Mouse (Mus musculus): ENCODE measurements around the gene Gabbr2.

Gabbr2 gene

DNA sequence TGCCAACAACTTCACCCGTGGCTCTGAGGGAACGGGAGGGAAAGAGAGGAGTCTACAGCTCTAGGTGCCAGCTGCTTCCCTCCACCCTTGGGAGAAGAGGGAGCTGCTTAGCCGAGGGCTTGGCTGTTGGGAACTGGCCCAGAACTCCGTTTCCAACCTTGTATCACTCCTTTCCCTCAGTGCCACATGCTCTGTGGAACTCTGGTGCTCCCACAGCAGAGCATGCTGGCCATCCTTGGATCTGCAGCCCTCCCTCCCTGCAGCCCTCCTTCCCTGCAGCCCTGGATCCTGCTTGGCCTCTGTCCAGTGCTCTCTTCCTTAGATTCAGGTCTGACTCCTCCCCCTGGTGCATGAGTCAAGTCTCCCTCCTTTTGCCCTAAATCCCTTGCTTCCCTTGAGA, 176.7 kb downstream of the Gabbr2 start:
- DNase-seq (ENCODE audit: low spot score): peak; percentile 20

DNA sequence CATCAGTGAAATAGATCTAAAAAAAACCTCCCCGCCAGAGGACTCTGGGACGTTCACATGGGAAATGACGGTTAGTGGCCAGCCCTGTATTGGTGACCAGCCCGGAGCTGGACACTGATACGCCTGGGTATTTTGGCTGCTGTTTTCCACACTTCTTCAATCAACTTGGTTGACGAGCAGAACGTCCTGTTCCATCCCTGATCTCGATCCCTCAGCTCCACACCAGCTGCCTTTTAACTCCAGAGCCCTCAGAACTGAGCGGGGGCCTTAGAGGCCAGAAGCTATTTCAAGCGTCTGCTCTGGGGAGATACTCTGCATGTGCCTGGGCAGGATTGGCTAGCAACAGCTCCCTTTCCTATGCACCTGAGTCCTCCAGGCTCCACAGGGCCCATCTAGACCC, 177.4 kb downstream of the Gabbr2 start:
- DNase-seq (ENCODE audit: low spot score): no peak

DNA sequence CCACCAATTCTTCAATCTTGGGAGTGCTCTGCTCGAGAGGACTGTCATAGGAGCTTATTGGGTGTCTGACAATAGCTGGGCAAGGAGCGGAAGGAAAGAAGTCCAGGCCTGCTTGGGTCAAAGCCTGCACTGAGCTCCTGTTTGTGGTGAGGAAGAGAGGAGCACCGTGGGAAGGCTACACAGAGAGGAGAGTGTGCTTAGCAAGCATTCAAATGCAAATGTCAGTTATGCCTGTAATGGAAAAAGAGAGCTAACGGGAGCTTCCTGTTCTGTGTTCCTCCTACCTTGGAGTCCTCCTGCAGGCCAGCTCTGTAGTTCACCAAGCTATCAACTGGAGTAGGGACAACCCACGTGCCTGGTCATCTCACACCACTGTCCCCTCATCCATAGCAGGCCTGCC, 180.5 kb downstream of the Gabbr2 start:
- no peak for DNase-seq (ENCODE audit: low spot score)

GRCm38 (mm10) chr4:46806876-46807275, 184.8 kb downstream of the Gabbr2 start:
- peak; percentile 29 for DNase-seq (ENCODE audit: low spot score)

DNA sequence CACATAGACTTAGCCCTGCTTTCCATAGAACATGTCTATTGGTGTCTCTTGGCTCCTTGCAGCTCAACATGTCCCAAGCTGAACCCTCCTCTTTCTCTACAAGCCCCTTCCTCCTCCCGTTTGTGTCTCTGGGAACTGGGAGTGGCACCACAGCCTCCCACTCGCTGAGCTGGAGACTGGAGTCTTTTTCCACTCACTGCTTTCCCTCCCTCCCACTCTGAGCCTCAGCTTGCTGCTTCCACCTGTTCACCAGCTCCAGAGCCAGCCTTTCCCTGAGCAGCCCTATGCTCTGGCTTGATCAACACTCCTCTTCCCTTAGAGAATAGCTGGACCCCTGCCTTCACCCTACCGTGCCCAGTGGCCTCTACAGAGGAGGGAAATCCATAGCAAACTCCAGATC, 185.8 kb downstream of the Gabbr2 start:
- DNase-seq (ENCODE audit: low spot score): no peak

DNA sequence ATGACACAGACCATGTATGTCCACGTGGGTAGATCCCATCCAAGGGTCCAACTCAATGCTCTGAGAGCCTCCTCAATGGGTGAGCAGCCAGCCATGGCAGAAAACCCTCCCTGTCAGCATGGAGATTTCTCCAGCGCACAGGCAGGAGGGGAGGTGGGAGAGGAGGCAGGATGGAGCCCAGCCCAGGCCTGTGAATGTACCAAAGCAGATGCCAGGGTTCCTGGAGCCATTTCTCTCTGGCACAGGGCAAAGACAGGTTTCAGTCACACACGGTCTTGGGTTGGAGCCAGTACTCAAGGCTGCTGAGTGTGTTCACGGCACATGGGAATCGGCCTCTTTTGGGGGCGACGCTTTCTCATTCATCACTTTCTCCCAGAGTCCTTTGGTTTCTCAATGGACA, 189.3 kb downstream of the Gabbr2 start:
- DNase-seq (ENCODE audit: low spot score): no peak

DNA sequence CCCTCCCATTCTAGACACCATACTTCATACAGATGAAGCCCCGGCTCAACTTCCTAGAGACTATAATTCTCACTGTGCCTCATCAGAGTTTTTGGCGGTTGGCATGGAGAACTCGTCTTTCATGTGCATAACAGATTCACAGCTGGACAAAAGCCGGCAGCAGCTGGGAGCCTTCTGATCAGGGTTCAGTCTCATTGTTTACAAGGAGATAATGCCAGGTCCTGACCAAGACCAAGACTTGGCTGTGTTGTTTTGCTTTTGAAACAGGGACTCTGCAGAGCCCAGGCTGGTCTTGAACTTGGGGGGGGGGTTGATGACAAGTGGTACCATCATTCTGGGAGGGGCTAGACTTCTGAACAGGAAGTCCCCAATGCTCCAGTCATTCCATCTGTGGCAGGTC, 191.8 kb downstream of the Gabbr2 start:
- no peak for DNase-seq (ENCODE audit: low spot score)

- DNase-seq (ENCODE audit: low spot score): no peak
These were observed 196.0 kb downstream of the Gabbr2 start for GRCm38 (mm10) chr4:46795707-46796106.

DNA sequence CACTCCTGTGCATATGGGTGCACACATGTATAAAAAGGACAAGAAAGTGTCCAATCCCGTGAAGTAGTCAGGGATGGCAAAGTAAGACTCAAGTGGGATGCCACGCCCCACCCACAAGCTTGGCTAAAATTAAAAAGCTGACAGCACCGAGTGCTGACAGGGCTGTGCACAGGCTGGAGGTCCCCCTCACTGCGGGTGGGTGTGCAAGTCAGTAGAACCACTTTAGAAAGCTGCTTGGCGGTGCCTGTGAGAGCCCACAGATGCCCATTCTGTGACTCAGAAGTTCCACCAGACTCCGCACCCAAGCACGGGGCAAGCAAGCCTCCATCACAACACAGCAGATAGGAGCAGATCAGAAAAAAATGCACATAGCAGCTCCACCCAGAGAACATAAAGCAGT, 197.1 kb downstream of the Gabbr2 start:
- no peak for DNase-seq (ENCODE audit: low spot score)

DNA sequence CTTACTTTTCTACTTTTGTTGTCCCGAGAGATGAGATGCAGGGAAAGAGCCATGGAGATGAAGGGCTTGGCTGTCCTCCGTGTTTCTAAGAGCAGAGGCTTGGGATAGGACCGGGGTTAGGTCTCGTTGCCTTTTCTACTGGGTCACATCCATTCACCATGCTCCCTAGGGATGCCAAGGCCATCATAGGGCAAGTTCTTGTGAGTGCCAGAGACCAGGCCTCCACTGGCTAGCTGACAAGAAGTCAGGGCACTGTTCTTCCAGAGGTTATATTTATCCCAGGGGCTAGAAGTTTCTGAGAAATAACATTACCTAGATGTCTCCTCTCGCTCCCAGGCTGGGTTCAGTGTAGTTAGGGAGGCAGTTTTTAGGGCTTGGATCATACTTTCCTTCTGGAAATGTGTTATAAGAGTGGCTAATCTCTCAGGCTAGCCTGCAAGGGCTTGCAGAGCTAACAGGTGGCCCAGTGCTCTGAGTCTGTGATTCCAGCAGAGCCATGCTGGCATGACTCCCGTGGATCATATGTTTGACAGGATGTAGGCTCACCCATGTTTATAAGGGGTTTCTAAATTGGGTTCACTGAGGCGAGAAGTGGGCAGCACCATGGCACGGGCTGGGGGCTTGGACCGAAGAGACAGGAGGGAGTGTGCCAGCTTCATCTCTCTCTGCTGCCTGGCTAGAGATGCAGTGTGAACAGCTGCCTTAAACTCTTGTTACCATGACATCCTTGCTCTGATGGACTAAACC, 199.2 kb downstream of the Gabbr2 start:
- DNase-seq (ENCODE audit: low spot score): no peak

DNA sequence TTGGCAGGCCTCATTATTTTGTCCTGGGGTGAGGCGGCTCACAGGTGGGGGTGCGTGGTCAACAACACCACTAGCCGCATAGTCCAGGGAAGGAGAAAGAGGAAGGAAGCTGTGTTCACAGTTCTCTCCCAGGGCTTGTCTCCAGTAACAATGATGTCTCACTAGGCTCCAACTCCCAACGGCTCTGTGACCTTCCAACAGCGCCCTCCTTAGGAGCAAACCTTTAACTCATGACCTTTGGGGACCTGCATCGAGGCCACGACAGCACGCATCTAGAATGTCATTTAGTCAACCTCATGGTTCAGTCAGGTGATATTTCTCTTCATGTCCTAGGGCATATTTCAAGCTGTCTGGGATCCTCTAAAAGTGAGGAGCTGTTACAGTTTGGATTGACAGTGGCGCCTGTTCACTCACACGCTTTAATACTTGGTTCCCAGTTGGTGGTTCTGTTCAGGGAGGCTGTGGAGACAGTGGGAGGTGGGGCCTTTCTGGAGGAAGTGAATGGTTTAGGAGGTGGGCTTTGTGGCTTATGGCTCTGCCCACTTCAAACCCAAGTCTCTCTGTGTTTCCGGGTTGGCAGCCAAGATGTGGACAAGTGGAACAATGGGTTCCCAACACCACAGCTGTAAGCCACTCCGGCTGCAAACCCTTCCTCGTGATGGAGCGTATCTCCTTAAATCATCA, 200.3 kb downstream of the Gabbr2 start:
- no peak for DNase-seq (ENCODE audit: low spot score)

DNA sequence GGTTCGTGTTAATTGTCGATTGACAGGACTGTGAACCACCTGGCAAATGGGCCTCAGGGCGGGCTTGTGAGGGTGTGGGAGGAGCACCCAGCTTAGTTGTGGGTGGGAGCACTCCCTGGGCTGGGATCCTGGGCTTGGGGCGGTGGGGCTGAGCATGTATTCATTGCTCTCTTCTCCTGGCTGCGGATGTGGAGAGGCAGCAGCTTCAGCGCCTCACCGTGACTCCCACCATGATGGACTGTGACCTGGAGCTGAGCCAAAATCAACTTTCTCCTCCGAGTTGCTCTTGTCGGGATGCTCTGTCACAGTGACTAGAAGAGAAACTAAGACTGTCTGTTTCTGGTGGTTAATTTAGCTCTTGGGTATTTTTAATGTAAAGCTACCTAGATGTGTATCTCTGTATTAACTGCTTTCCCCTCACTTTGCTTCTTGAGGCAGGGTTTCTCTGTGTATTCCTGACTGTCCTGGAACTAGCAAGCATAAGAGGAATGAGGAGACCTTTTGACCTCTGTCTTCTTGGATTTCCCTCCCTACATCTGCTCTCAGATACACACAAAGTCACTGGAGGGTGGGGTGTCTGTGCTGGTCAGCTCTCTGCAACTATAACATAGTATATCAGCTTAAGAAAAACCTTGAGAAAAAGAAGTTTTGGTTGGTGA, 200.9 kb downstream of the Gabbr2 start:
- no peak for DNase-seq (ENCODE audit: low spot score)

DNA sequence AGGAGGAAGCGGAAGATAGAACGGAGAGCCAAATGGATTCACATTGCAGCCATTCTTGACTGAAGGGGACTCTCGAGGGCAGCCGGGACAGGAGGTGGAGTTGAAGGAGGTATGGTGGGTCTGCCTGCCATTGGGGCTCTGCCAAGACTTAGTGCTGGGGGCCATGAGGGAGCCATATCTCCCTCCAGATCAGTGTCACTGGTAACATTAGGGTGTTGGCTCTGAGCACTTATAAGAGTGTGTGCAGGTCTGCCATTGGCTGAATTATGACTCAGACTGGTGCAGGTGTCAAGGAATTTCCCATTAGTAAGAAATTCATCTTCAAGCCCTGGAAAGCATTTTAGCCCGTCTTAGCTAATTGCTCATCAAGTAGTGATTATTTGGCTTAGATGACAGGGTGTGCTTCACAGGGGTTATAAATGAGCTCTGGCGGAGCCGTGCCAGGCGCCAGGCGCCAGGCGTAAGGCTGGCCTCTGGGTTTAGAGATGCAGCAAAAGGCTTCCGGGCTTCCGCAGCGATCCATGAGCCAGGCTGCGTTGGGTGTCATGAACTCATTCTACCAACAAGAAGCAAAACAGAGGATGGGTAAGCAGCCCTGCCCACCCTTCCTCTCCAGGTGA, 207.1 kb downstream of the Gabbr2 start:
- DNase-seq (ENCODE audit: low spot score): no peak

DNA sequence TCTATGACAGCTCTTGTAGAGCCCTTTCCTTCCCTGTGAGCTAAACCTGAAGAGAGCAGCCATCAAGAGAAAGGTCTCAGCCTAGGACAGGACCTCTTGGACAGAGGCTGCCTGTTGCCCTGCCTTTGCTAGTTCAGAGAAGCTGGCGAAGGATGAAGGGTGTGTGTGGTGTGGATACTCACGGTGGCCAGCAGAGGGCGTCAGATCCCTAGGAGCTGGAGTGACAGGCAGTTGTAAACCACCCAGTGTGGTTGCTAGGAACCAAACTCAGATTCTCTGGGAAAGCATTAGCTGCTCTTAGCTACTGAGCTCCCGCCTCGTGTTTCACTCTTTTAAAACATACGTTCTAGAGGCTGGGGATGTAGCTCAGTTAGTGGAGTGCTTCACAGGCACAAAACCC, 210.6 kb downstream of the Gabbr2 start:
- DNase-seq (ENCODE audit: low spot score): no peak

- no peak for DNase-seq (ENCODE audit: low spot score)
These were observed 215.7 kb downstream of the Gabbr2 start for GRCm38 (mm10) chr4:46775959-46776358.

DNA sequence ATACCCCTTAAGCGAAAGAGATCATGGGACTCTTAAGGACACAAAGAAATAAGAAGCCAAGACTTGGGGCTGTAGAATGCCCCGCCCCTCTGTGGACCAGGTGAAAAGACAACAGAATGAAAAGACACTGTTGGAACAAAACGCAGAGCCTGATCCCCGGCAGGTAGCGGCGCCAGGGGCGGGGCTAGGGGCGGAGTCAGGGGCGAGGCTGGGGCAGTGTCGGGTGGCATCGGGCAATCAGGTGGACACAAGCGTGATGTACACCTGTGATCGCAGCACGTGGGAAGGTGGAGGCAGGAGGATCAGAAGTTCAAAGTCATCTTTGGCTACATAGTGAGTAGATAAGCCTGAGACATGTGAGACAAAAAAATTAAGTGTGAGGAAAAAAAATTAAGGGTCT, 217.0 kb downstream of the Gabbr2 start:
- peak; percentile 28 for DNase-seq (ENCODE audit: low spot score)

DNA sequence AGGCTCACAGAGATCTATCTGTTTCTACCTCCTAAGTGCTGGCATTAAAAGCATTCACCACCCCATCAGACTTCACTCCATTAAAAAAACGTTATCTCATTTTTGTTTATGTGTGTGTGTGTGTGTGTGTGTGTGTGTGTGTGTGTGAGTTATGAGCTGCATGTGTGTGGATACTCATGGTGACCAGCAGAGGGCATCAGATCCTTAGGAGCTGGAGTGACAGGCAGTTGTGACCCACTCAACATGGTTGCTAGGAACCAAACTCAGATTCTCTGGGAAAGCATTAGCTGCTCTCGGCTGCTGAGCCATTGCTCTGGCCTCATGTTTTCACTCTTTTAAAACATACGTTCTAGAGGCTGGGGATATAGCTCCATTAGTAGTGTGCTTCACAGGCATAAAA, 218.4 kb downstream of the Gabbr2 start:
- DNase-seq (ENCODE audit: low spot score): no peak

DNA sequence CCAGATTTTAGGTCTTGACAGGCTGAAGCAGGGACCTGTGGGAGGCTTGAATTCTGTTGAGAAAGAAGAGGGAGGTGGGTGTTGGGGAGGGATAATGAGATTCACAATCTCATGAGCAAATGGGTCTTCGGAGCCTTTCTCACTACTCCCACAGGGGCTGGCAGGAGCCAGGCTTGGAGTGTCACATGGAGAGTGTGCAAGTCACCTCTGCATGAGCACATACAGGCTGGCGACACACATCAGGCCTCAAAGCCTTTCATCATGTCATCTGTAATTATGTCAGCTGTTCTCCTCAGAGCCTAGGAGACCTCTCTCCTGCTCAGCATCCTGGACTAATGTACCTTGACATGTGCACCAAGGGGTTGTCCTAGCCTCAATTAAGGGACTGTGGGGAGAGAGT, 219.1 kb downstream of the Gabbr2 start:
- no peak for DNase-seq (ENCODE audit: low spot score)

GRCm38 (mm10) chr4:46771116-46771515, 220.6 kb downstream of the Gabbr2 start:
- DNase-seq (ENCODE audit: low spot score): no peak

GRCm38 (mm10) chr4:46770635-46771034, 221.0 kb downstream of the Gabbr2 start:
- no peak for DNase-seq (ENCODE audit: low spot score)

GRCm38 (mm10) chr4:46770090-46770489, 221.6 kb downstream of the Gabbr2 start:
- DNase-seq (ENCODE audit: low spot score): no peak

DNA sequence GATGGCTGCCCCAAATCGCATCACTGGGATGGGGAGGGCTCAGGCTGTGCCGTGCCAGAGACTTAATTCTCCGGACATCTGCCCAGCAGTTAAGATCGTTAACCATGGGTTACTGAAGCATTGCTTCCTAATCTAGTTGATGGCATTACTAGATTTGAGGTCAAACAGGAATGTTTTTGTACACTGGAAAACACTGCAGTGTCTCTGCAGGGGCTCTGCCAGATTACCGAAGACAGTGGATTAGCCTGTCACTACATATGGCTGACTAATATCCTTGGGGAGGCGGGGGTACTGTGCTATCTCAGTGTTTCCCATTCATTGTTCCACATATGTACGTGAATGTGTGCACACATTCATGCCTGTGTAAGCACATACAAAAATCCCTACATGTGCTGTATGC, 225.3 kb downstream of the Gabbr2 start:
- no peak for DNase-seq (ENCODE audit: low spot score)

DNA sequence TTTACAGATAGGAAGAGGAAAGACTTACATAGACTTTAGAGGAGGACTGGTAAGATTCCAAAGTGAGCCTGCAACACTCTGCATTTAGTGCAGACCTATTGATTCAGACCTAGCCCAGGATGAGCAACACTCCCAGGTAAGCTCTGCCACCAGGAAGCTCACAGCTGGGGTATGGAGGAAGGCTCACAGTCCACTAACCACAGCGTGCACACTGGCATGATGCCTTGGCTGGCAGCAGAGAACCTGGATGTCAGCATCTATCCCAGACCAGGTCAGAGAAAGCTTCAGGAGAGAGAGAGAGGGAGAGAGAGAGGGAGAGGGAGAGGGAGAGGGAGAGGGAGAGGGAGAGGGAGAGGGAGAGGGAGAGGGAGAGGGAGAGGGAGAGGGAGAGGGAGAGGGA, 231.8 kb downstream of the Gabbr2 start:
- DNase-seq (ENCODE audit: low spot score): no peak
